Mouse (Mus musculus) layer of hippocampus, postnatal 14 days (tissue): ENCODE measurements at regions not wholly inside any gene's neighbourhood (a gene's known extent, or its start where the extent isn't known, plus 50 kb on each side); places are given as distances from the start of the nearest gene placed in this dataset.

Experiments
- DNase-seq, 2 experiments: peaks; one replicate each; pipeline ENCODE4 v3.0.0; 2021 to 2022; ENCODE audit warnings: low spot score in 2 of 2, mixed read lengths in 1 of 2

DNA sequence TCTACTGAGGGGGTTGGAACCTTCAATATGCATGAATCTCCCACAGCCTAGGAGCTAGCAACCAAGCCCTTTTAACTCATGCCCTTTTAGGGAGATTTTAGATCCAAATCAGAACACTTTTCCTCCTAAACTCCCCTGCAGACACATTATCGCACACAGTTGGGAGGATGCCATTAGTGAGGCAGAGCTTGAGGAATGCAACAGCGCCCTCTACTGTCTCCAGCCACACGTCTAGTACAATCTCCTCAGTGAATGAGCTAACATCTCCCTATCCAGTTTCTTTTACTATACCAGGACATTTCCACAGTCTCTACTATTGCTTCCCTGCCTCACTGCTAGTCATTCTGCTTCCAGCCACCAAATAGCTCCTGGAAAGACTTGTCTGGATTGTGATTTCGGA, 59.3 kb downstream of the 1700080O16Rik start:
- DNase-seq, result peak; percentile 63 to 65

- no peak for DNase-seq
These were observed 61.0 kb downstream of the 1700080O16Rik start for GRCm38 (mm10) chrX:51911566-51911965.

DNA sequence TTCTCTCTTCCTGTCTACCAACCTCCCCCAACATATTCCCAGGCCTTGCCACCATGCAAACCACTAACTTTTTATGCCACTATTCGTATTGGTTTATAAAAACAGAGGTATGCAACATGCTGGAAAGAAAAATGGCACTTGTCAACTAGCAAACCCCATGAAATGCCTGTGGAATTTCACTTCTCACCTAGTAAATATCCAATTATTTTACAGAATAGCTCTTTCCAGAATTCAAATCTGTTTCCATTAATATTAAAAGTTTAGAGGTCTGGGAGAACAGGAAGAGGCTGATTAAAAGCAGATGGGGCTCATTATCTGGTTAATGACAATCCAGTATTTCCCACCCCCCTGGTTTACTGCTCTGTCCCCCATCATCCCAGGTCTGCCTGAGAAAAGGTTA, 62.0 kb downstream of the 1700080O16Rik start:
- DNase-seq, result no peak

DNA sequence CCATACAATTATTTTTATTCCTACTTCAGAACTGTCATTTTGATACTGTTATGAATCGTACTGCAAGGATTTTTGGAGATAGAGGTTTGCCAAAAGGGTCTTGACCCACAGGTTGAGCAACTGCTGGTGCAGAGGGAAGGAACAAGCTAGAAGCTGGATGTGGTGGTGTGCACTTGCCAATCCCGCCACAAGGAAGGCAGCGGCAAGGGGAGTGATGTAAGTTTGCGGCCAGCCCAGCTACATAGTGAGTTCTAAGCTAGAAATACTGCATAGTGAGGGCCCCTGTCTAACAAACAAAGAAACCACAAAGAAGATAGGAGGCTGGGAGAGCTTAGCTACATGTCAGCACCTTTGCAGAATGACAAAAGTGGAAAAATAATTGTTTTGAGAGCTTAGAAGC, 74.1 kb downstream of the 1700080O16Rik start:
- no peak for DNase-seq

GRCm38 (mm10) chrX:51897059-51897458, 75.5 kb downstream of the 1700080O16Rik start:
- DNase-seq, result no peak

DNA sequence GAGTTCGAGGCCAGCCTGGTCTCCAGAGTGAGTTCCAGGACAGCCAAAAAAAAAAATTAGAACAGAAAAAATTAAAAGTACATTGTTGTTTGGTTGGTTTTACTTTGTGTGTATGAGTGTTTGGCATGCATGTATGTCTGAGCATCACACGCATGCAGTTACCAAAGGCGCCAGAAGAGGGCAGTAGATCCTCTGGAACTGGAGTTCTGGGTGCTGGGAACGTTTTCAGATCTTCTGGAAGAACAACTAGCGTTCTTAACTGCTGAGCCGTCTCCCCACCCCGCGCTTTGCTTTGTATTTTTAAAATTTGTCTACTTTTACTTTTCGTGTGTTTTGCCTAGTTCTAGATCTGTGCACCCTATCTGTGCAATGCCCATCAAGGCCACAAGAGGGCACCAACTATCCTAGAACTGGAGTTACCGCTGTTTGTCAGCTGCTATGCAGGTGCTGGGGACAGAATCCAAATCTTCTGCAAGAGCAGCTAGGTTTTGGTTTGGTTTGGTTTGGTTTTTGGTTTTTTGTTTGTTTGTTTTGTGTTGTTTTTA, 76.9 kb downstream of the 1700080O16Rik start:
- DNase-seq, result no peak

DNA sequence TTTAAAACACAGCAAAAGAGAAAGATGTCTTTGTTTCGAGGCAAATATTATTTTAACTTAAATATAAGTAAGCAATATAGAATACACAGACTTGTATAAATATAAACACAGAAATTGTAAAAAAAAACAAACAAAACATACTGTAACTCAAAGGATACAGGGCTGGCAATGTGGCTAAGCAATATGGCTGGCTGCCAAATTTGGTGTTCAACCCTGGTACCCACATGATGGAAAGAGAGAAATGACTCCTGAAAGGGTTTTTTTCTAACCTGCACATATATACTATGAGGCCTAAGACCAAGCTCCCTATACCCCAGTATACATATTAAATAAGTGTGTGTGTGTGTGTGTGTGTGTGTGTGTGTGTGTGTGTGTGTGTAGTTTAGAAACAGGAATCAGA, 79.9 kb downstream of the 1700080O16Rik start:
- DNase-seq, result no peak

DNA sequence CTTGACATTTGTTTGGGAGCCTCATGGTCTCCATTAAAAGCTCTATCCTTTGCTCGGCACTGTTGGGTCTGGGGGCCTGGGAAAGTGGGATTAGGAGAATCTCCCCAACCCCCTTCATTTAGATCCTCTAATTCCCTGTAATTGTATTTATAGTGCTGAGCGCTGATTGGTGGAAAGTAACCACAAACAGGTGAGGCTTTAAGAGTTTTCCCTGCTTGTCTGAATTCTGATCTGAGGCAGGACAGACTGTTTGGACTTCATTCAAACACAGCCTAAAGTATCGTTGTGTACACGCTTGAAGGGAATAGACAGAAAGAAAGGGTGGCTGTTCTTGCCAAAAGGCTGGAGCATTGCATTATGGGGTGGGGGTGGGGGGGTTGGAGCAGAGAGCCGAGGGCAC, 85.1 kb upstream of the Usp26 start:
- no peak for DNase-seq
